Mouse (Mus musculus): ENCODE data around the gene Acsl4.

Gene Acsl4

GRCm38 (mm10) chrX:142310431-142310830 is 79.9 kb downstream of the Acsl4 start:
- H3K27me3 ChIP-seq (ENCODE audit: control insufficient read depth, insufficient read depth, low read length, poor library complexity, severe bottlenecking), result no peaks in the 10 kb centered on the region
- no peak for DNase-seq (ENCODE audit: low read depth, low spot score)
- H3K36me3 ChIP-seq (ENCODE audit: control insufficient read depth, insufficient read depth, low read length, poor library complexity, severe bottlenecking), result no peaks in the 10 kb centered on the region

GRCm38 (mm10) chrX:142305869-142306581 is 84.3 kb downstream of the Acsl4 start, which contains the start of gene Kcne1l:
Gene Kcne1l (minus strand): TSS chrX:142306294.
- H3K36me3 ChIP-seq (ENCODE audit: control insufficient read depth, insufficient read depth, low read length, poor library complexity, severe bottlenecking), result no peaks in the 10 kb centered on the region
- no peak for DNase-seq (ENCODE audit: low read depth, low spot score)
- H3K27me3 ChIP-seq (ENCODE audit: control insufficient read depth, insufficient read depth, low read length, poor library complexity, severe bottlenecking), result no peaks in the 10 kb centered on the region

- Histone ChIP-seq H3K36me3 (ENCODE audit: control insufficient read depth, insufficient read depth, low read length, poor library complexity, severe bottlenecking) (no peaks in the 10 kb centered on the region), H3K27me3 (ENCODE audit: control insufficient read depth, insufficient read depth, low read length, poor library complexity, severe bottlenecking) (no peaks in the 10 kb centered on the region)
- no peak for DNase-seq (ENCODE audit: low read depth, low spot score)
Measured at GRCm38 (mm10) chrX:142305010-142305868, 85.1 kb downstream of the Acsl4 start.

GRCm38 (mm10) chrX:142304592-142304991 is 85.7 kb downstream of the Acsl4 start:
- no peaks in the 10 kb centered on the region for H3K36me3 ChIP-seq (ENCODE audit: control insufficient read depth, insufficient read depth, low read length, poor library complexity, severe bottlenecking)

GRCm38 (mm10) chrX:142303456-142303855 is 86.9 kb downstream of the Acsl4 start:
- Histone ChIP-seq H3K36me3 (ENCODE audit: control insufficient read depth, insufficient read depth, low read length, poor library complexity, severe bottlenecking) (no peaks in the 10 kb centered on the region), H3K27me3 (ENCODE audit: control insufficient read depth, insufficient read depth, low read length, poor library complexity, severe bottlenecking) (no peaks in the 10 kb centered on the region)
- DNase-seq (ENCODE audit: low read depth, low spot score), result no peak

More at GRCm38 (mm10) chrX:142304592-142304991, 85.7 kb downstream of the Acsl4 start:
- no peak for DNase-seq (ENCODE audit: low read depth, low spot score)
- no peaks in the 10 kb centered on the region for H3K27me3 ChIP-seq (ENCODE audit: control insufficient read depth, insufficient read depth, low read length, poor library complexity, severe bottlenecking)

- Histone ChIP-seq H3K36me3 (ENCODE audit: control insufficient read depth, insufficient read depth, low read length, poor library complexity, severe bottlenecking) (no peaks in the 10 kb centered on the region), H3K27me3 (ENCODE audit: control insufficient read depth, insufficient read depth, low read length, poor library complexity, severe bottlenecking) (no peaks in the 10 kb centered on the region)
- DNase-seq (ENCODE audit: low read depth, low spot score), result no peak
Measured at GRCm38 (mm10) chrX:142285905-142286304, 104.4 kb downstream of the Acsl4 start.

GRCm38 (mm10) chrX:142276573-142276972 is 113.8 kb downstream of the Acsl4 start:
- H3K27me3 ChIP-seq (ENCODE audit: control insufficient read depth, insufficient read depth, low read length, poor library complexity, severe bottlenecking), result no peaks in the 10 kb centered on the region
- H3K36me3 ChIP-seq (ENCODE audit: control insufficient read depth, insufficient read depth, low read length, poor library complexity, severe bottlenecking), result no peaks in the 10 kb centered on the region
- no peak for DNase-seq (ENCODE audit: low read depth, low spot score)

- H3K27me3 ChIP-seq (ENCODE audit: control insufficient read depth, insufficient read depth, low read length, poor library complexity, severe bottlenecking), result no peaks in the 10 kb centered on the region; the same call in 1 of the 2 replicates
- H3K36me3 ChIP-seq (ENCODE audit: control insufficient read depth, insufficient read depth, low read length, poor library complexity, severe bottlenecking), result no peaks in the 10 kb centered on the region
- no peak for DNase-seq (ENCODE audit: low read depth, low spot score)
Measured at GRCm38 (mm10) chrX:142276031-142276430, 114.3 kb downstream of the Acsl4 start.

Measured in splenic B cell, adult 2 months (primary cell).